Mouse (Mus musculus) ES-E14 (cell line): ENCODE measurements at regions not wholly inside any gene's neighbourhood (a gene's known extent, or its start where the extent isn't known, plus 50 kb on each side); places are given as distances from the start of the nearest gene placed in this dataset.

Experiments
- HCFC1 ChIP-seq: IDR thresholded peaks from 2 replicates; pipeline ENCODE4 v1.6.1; 2012; ENCODE audit warnings: low read length, inconsistent platforms, borderline replicate concordance; ENCODE audit not compliant: insufficient read depth
- MAFK ChIP-seq: IDR thresholded peaks from 2 replicates; pipeline ENCODE4 v1.6.1; 2014; ENCODE audit warnings: mild to moderate bottlenecking, low read depth, low read length, inconsistent platforms; ENCODE audit not compliant: insufficient read depth
- ZC3H11A ChIP-seq: IDR thresholded peaks from 2 replicates; pipeline ENCODE4 v1.6.1; 2012; ENCODE audit warnings: low read depth, mild to moderate bottlenecking, inconsistent platforms, low read length, borderline replicate concordance

GRCm38 (mm10) chr15:16315085-16315484, 413.5 kb upstream of the Cdh9 start:
- no peak for TF ChIP-seq MAFK
- TF ChIP-seq HCFC1 = no peak
- TF ChIP-seq ZC3H11A = no peak
